Mouse (Mus musculus) limb, embryonic 14.5 days (tissue): ENCODE results near the gene Pip4k2a. TPM values are rescaled to one million over a fixed set of nuclear protein-coding genes. Genes with fewer than 3 reads are reported as not detected.

Source experiments
- ATAC-seq: fragments of 200-750 bp; cut with Nextera tagmentation; 2 replicates; pipeline ENCODE4 v1.8.0; 2017; ENCODE audit warnings: low read depth, moderate number of reproducible peaks, moderate TSS enrichment; ENCODE audit not compliant: low FRiP score
- DNase-seq: peaks from one replicate; pipeline ENCODE4 v3.0.0-alpha.2; 2015; ENCODE audit warnings: low spot score
- H3K27ac ChIP-seq: fragments of 300-500 bp; sonication (generic); replicated peaks from 2 replicates; pipeline ENCODE4 v1.5.1; 2014; ENCODE audit warnings: low read depth, mild to moderate bottlenecking, low read length, moderate library complexity, mixed read lengths
- H3K27me3 ChIP-seq: fragments of 300-500 bp; sonication (generic); 2 replicates; pipeline ENCODE4 v1.6.1; 2014; ENCODE audit warnings: low read length, mixed read lengths; ENCODE audit not compliant: control insufficient read depth, insufficient read depth
- H3K36me3 ChIP-seq: fragments of 300-500 bp; sonication (generic); 2 replicates; pipeline ENCODE4 v1.6.1; 2014; ENCODE audit warnings: mild to moderate bottlenecking, low read length, moderate library complexity, mixed read lengths; ENCODE audit not compliant: control insufficient read depth, insufficient read depth
- H3K4me1 ChIP-seq: fragments of 300-500 bp; sonication (generic); 2 replicates; pipeline ENCODE4 v1.6.1; 2014; ENCODE audit warnings: antibody characterized with exemption, low read length, mixed read lengths; ENCODE audit not compliant: control insufficient read depth, insufficient read depth
- H3K4me2 ChIP-seq: fragments of 300-500 bp; sonication (generic); replicated peaks from 2 replicates; pipeline ENCODE4 v1.6.1; 2014; ENCODE audit warnings: low read depth, mild to moderate bottlenecking, low read length, moderate library complexity; ENCODE audit not compliant: severe bottlenecking
- H3K4me3 ChIP-seq: fragments of 300-500 bp; sonication (generic); replicated peaks from 2 replicates; pipeline ENCODE4 v1.5.1; 2014; ENCODE audit warnings: low read length
- H3K9ac ChIP-seq: fragments of 300-500 bp; sonication (generic); 2 replicates; pipeline ENCODE4 v1.6.1; 2014; ENCODE audit warnings: mild to moderate bottlenecking, low read depth, low read length, moderate library complexity; ENCODE audit not compliant: severe bottlenecking
- H3K9me3 ChIP-seq: fragments of 300-500 bp; sonication (generic); 2 replicates; pipeline ENCODE4 v1.6.1; 2016; ENCODE audit warnings: low read length; ENCODE audit not compliant: control insufficient read depth
- POLR2A ChIP-seq: fragments of 200-500 bp; IDR thresholded peaks from 2 replicates; pipeline ENCODE4 v1.8.0; 2012; ENCODE audit warnings: inconsistent platforms, mild to moderate bottlenecking, moderate library complexity, borderline replicate concordance; ENCODE audit not compliant: insufficient read depth, insufficient read length; ENCODE audit errors: extremely low read depth
- WGBS: fragments of 180-500 bp; shearing (Covaris S2); extraction: QIAGEN DNeasy Blood & Tissue Kit; methylation state at CpG from one replicate; pipeline ENCODE4 v1.1.7; 2014; 5-methylcytosine and 5-hydroxymethylcytosine counted together
- polyA plus RNA-seq, 2 experiments: library from polyadenylated mRNA; depleted of rRNA in 1 of 2; stranded (reverse) in 1 of 2; unstranded in 1 of 2; fragments of >200 nt; fragmentation: Nextera tagmentation in 1 of 2; extraction: Ambion mirVana in 1 of 2; gene quantifications; 2 replicates each; pipeline versions ENCODE4 v1.2.1 to v1.2.3; 2012 to 2014

Gene Pip4k2a
- polyA plus RNA-seq, 2 experiments, result 12.1 to 13.2 TPM

GRCm38 (mm10) chr2:18906421-18907084 lies 91.4 kb downstream of the Pip4k2a start:
- no peak for ATAC-seq
- 65% methylated on average over 2 of the region's 2 CpGs for WGBS
- no peak for TF ChIP-seq POLR2A

GRCm38 (mm10) chr2:18903301-18904068 lies 94.4 kb downstream of the Pip4k2a start:
- Histone ChIP-seq H3K27me3 (no peaks in the 10 kb centered on the region), H3K9me3 (no peaks in the 10 kb centered on the region), H3K4me1 (0 out of 2 replicates have a peak, but pooled peaks cover under 1% of the 10 kb centered on the region), H3K36me3 (no peaks in the 10 kb centered on the region), H3K4me3 (no peak overlapping the region), H3K4me2 (no peak overlapping the region), H3K27ac (no peak overlapping the region), H3K9ac (no peak overlapping the region)
- ATAC-seq (no peak), DNase-seq (no peak)
- no peak for TF ChIP-seq POLR2A
- WGBS, result 84% methylated on average over 9 of the region's 9 CpGs

More at GRCm38 (mm10) chr2:18906421-18907084, 91.4 kb downstream of the Pip4k2a start:
- Histone ChIP-seq H3K4me2 (no peak overlapping the region), H3K4me1 (no peaks in the 10 kb centered on the region; the same call in 1 of the 2 replicates), H3K27me3 (no peaks in the 10 kb centered on the region), H3K4me3 (no peak overlapping the region), H3K9me3 (no peaks in the 10 kb centered on the region), H3K9ac (no peak overlapping the region), H3K36me3 (no peaks in the 10 kb centered on the region), H3K27ac (no peak overlapping the region)
- DNase-seq, result no peak

- WGBS, result 89% methylated on average over 4 of the region's 4 CpGs
- no peak for DNase-seq
- peaks cover 6% of the 10 kb centered on the region; the same call in 1 of the 2 replicates for H3K4me1 ChIP-seq
- no peak overlapping the region for H3K9ac ChIP-seq
- no peak overlapping the region for H3K4me2 ChIP-seq
- no peaks in the 10 kb centered on the region for H3K9me3 ChIP-seq
- H3K27ac ChIP-seq, result no peak overlapping the region
- no peak for ATAC-seq
- no peaks in the 10 kb centered on the region for H3K27me3 ChIP-seq
- no peaks in the 10 kb centered on the region for H3K36me3 ChIP-seq
- no peak for TF ChIP-seq POLR2A
- no peak overlapping the region for H3K4me3 ChIP-seq
Measured at GRCm38 (mm10) chr2:18901133-18901532, 96.8 kb downstream of the Pip4k2a start.

- 97% methylated on average over 2 of the region's 2 CpGs for WGBS
- H3K4me2 ChIP-seq, result no peak overlapping the region
- no peak overlapping the region for H3K9ac ChIP-seq
- H3K36me3 ChIP-seq, result no peaks in the 10 kb centered on the region
- peaks cover 6% of the 10 kb centered on the region; the same call in 1 of the 2 replicates for H3K4me1 ChIP-seq
- ATAC-seq (no peak), DNase-seq (no peak)
- no peak overlapping the region for H3K27ac ChIP-seq
- H3K4me3 ChIP-seq, result no peak overlapping the region
- no peaks in the 10 kb centered on the region for H3K9me3 ChIP-seq
- no peak for TF ChIP-seq POLR2A
- H3K27me3 ChIP-seq, result no peaks in the 10 kb centered on the region
Measured at GRCm38 (mm10) chr2:18900635-18901034, 97.3 kb downstream of the Pip4k2a start.

GRCm38 (mm10) chr2:18897742-18898256 lies 100.1 kb downstream of the Pip4k2a start:
- TF ChIP-seq POLR2A, result no peak
- Histone ChIP-seq H3K27ac (no peak overlapping the region), H3K27me3 (no peaks in the 10 kb centered on the region), H3K9me3 (no peaks in the 10 kb centered on the region), H3K4me3 (no peak overlapping the region), H3K4me2 (no peak overlapping the region), H3K9ac (no peak overlapping the region), H3K36me3 (no peaks in the 10 kb centered on the region), H3K4me1 (peaks cover 6% of the 10 kb centered on the region; the same call in 1 of the 2 replicates)
- ATAC-seq, result 0 out of 2 replicates have a peak, but pooled peaks have one; percentile 16
- WGBS, result 10% methylated on average over 10 of the region's 10 CpGs
- DNase-seq, result no peak
